Mouse (Mus musculus) duodenum, adult 2 months (tissue): ENCODE results near the gene 2810408A11Rik. TPM values are rescaled to one million over a fixed set of nuclear protein-coding genes. Genes with fewer than 3 reads are reported as not detected.

ENCODE experiments used
- polyA plus RNA-seq: library from polyadenylated mRNA; depleted of rRNA; stranded (reverse); fragments of >200 nt; gene quantifications from 2 replicates; pipeline ENCODE4 v1.2.3, GENCODE M21; 2012; ENCODE audit warnings: low replicate concordance; rRNA removed

2810408A11Rik gene
- polyA plus RNA-seq = 2.1 and 3.0 TPM in 2 replicates

DNA sequence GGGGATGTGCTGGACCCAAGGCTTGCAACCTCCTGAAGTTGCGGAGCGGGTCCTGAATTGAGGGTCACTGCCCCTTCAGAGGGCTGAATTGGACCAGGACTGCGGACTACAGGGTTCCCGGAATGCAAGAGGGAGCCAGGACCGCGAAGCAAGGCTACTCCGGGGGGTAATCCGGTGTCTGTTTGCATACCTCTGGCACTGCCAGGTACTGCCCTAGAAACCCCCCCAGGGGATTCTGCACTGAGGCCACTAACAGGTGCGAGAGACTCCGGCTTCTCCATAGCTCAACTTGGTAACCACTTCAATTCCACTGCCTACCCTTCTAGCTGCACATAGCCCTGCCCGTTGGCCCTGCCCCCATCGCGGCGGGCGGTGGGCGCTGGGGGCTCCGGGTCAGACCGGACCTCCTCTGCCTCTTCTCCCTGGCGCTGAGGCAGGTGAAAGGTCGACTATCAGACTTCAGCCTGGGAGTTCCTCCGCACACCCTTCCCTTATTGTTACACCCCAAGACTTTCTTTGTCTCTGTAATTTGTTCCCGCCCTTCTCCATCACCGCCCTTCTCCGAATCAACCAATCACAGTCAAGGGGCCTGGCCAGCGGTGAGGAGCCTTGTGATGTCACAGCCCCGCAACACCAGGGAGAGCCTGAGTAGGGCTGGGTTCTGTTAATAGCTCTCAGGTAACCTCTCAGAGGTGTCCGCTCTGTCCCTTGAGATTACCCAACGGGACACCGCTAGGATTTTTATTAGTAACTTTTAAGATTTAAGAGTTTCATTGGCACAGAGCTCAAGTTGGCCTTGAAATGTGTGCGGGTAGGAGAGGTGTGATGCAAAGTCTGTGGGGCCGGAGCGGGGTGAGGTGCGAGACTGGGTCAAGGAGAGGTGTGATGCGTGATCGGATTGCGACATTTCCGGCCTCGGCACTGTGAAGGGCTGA is at the start of gene 2810408A11Rik, which contains the start of gene Neurl4:
Gene 2810408A11Rik (minus strand): TSS at position 517 of the 935 bp plus-strand sequence.
Gene Neurl4 (plus strand): TSS at position 602 of the 935 bp plus-strand sequence.

DNA sequence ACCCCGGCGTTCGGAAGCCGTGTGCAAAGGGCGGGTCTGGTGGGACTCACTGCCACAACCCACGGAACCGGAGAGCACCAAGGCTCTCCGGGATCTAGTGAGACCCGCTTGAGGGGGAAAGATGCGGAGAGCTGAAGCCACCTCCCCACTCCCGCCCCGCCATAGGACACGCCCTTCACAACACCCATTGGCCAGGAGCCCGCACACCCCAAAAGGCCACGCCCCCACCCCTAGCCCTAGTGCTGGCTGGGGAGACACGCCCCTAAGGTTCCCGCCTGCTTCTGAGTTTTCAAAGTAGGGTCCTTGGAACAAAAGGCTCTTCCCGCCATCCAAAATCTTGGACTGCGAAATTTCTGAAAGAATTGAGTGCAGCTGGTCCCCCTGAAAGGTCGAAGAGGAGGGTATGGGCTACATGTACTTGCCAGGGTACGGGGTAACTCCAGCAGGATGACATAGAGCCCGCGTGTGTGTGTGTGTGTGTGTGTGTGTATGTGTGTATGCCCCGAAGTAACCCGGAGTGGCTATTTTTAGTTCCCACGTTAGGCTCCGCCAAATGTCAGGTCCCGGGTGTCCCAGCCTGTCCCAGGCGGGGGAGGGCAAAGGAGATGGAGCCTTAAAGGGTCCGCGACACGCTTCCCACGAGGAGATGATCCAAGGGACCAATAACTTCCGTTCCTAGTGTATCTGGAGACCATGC is 47.4 kb upstream of the 2810408A11Rik start, which contains the start of gene Slc2a4:
Gene Slc2a4 (minus strand): TSS at position 123 of the 697 bp plus-strand sequence.

DNA sequence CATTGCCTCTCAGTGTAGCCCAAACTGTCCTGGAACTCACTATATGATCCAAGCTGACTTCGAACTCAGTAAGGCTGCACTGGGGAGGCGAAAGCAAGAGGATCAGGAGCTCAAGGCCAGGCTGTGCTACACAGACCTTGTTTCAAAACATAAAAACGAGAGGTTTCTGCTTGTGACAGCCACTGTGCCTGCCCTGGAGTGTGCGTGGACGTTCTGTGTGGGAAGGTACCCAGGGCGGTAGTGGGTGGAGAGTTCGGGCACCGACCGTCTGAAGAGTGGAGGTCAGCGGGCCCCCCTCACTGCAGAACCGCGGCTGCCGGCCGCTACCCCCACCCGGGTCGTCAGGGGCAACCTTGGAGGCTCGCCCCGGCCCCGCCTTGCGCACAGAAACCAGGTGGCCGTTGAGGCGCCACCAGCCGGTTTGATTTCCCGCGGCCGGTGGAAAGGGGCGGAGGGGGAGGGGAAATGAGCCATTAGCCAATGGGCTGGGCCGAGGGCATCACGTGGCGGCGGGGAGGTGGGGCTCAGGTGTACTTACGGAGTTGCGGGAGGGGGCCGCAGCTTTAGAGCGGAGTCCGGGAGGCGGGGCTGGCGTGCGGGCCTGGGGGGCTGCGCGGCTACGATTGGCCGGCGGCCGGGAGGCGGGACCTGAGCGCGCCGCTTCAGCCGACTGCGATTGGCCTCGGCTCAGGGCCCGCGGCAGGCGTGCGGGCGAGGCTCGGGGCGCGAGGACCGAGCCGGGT is 34.5 kb upstream of the 2810408A11Rik start, which contains the start of gene Ybx2:
Gene Ybx2 (plus strand): TSS at position 660 of the 743 bp plus-strand sequence.

DNA sequence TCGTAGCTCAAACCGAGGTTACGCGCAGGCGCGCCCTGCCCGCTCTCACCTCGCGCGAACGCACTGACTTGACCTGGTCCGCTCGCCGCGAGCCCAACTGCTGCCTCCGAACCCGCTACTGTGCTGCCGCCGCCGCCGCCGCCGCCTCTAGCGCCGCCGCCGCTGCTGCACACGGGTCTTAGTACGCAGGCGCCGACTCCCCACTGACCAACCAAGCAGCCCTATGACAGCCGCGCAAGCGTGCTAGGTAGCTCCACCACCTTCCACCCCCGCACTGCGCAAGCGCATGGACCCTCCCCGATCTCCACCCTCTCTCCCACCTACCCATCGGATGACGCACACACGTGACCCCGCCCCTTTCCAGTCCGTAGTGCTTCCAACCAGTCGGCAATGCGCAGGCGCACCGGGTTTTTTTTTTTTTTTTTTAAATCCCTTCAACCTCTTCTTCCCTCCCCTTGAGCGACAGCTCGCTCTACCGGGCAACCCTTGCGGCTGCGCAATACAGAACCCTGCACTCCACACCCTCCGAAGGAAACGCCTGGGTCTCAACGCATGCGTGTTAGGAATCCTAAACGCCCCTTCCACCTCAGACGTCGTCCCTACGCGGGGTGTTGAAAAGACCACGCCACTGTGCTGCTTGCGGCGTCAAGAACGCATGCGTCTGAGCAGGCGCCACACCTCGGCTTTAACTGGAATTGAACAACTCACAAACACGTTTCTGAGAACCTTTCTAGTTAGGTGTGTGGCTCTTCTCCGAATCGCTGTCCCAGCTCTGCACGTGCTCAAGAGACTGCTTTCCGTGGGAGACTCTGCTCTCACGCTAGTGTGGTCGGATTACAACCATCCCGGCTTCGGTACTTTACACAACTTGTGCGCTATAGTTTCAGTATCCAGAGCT is 20.6 kb upstream of the 2810408A11Rik start, which contains the start of gene Eif5a:
Gene Eif5a (minus strand): TSS at position 845 of the 898 bp plus-strand sequence.

DNA sequence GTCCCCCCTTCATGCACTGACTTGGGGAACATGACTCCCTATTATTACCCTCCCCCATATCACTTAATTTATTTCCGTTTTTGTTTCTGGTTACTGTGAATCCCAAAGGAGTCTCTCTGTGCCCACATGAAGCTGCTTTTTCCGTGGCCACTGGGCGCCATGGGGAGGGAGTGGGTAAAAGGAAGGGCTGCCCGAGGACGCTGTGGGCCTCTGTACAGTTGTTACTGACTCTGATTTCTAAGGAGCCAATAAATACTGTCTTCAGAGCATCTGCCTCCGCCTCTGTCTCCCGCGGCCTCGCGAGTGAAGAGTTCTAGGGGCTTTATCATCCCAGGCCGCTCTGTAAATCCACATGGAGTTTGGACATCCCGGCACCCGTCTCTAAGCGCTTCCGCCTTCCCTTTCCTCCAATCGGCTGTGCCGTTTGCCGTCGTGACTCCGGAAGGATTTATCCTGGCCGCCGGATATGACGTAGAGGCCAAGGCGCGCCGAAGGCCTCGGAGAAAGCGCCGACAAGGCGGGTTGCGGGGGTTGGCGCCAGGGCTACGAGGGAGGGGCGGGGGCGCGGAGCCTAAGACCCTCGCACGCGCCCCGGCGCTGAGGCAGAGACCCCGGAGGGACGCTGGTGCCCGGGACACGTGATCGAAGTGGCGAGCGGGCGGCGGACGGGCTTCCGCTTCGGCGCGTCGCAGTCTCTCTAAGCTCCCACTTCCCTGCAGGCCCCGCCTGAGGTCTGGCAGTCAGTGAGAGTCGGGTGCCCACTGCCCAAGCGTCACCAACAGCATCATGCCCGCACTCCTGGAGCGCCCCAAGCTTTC is 13.0 kb upstream of the 2810408A11Rik start, which contains the start of gene Gps2:
Gene Gps2 (plus strand): TSS at position 335 of the 818 bp plus-strand sequence.

DNA sequence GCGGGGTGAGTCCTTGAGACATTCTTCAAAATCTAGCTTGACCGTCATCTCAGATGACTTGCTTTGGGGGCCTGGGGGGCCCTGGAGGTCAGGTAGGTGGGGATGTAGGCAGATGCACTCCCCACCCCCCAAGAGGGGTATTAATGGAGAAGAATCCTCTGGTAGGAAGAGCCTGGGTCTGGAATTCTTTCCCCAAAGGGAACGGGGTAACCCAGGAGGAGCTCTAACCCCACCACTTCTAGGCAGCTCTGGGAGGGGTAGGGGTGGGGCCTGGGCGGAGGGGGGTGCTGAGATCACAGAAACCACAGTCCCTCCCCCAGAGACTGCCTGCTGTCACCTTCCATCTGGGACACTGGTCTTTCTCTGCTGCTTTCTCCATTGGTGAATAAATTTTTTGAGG is 5.5 kb downstream of the 2810408A11Rik start, which contains the start of gene Acap1:
Gene Acap1 (minus strand): TSS at position 249 of the 400 bp plus-strand sequence.

DNA sequence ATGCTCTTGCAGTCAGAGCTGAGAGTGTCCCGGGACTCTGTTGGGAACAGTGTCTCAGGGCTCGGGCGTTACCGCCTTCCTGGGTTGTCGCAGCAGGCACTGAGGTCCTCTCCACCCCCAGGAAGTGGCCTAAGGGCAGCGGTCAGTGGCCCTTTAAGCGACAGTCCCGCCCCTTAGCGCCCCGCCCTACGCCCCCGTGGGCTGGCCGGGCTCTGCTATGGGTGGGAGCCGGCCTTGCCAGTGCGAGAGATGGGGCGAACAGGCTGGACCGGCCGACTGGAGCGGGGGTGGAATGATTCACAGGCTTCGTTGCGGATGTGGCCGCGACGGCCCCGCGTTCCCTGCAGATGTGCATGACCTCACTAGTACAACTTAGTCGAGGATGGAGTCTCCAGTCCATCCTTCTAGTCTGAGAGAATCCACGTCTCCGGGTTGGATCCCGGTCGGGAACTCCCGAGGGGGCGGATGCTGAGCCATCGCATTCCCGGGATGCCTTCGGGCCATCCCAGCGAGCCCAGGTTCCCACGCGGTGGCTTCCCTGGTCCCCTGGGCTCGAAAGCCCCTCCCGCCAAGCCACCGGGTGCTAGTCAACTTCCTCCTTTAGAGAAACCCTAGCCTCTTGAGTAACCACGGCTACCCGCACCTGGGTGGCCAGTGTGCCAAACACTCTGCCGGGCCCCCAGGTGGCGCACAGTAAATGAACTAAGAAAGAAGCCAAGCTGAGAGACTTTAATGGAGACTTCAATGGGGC is 19.8 kb downstream of the 2810408A11Rik start, which contains the start of gene Kctd11:
Gene Kctd11 (minus strand): TSS at position 554 of the 751 bp plus-strand sequence.

DNA sequence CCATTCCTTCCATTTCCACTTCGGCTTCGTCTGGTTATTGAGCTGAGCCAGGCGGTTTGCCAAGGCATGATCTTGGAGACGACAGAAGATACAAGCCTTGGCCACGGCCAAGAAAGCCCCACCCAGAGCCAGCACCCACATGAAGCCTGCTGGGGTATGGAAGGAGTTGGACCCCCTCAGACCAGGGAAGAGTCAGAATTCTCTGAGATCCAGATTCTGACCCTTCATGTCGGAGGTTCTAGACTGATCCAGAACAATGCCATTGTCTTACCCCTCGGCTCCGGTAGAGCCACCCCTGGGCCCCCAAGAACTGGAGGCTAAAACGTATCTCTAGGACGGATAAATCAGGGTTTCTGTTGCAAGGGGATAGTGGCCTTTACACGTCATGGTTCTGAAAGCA is 22.9 kb downstream of the 2810408A11Rik start, which contains the start of gene Tmem95:
Gene Tmem95 (minus strand): TSS at position 141 of the 400 bp plus-strand sequence.

DNA sequence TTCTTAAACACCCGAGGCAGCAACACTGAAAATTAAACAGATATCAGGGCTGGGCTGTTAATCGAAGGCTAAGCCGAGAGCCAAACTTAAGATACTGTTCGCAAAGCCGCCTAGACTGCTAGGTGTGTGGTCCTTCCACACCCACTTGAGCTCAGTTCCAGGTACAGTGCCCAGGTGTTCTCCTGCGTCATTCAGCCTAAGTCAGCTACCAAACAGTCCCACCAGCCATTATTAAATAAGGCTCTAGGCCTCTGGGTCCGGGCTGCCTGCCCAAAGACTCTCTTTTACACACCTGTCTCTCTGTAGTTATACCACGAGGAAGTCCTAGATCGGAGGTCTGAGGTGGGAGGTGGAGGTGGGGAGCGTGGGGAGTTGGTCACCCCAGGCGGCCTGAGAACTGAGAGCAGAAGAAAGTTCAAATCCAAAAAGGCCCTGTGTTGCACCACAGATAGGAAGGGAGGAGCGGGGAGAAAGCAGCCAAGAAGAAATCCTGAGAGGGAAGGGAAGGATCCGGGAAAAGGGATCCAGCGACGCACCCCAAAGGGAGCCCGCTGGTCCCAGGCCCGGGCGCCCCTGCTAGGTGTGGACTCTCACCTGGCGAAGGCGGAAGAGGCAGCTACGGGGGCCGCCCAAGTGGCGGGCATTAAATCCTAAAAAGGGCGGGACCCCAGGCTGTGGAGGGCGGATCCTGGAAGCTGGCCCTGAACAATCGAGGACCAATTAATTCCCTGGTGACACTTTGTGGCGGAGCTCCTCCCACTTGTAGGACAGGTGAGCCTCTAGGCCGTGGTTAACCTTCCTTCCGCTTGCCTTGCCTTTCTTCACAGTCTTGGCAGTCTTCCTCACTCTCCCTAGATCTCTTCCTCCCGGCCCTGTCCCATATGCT is 42.4 kb downstream of the 2810408A11Rik start, which contains the start of gene Tnk1:
Gene Tnk1 (minus strand): TSS at position 618 of the 886 bp plus-strand sequence.

Other genes with a start within 250 kb of the 2810408A11Rik start
- gene Sox15, start 245.7 kb downstream of the 2810408A11Rik start, polyA plus RNA-seq = 0.26 TPM in 1 of 2 replicates, not detected in the other
- gene Mpdu1, start 238.3 kb downstream of the 2810408A11Rik start, polyA plus RNA-seq = 184 and 214 TPM in 2 replicates
- 20.5 and 25.2 TPM in 2 replicates for gene Cd68, start 234.8 kb downstream of the 2810408A11Rik start, polyA plus RNA-seq
- 71.8 and 97.2 TPM in 2 replicates for gene Eif4a1, start 228.6 kb downstream of the 2810408A11Rik start, polyA plus RNA-seq
- gene Senp3, start 218.9 kb downstream of the 2810408A11Rik start, polyA plus RNA-seq = 15.6 and 17.3 TPM in 2 replicates
- gene Tnfsf13, start 215.2 kb downstream of the 2810408A11Rik start, polyA plus RNA-seq = 11.1 and 13.6 TPM in 2 replicates
- gene Tnfsf12, start 205.1 kb downstream of the 2810408A11Rik start, polyA plus RNA-seq = 17.8 and 19.2 TPM in 2 replicates
- gene Tnfsfm13, start 204.9 kb downstream of the 2810408A11Rik start, polyA plus RNA-seq = 3.7 and 4.7 TPM in 2 replicates
- gene Polr2a, start 142.3 kb downstream of the 2810408A11Rik start, polyA plus RNA-seq = 22.0 and 29.9 TPM in 2 replicates
- 0.13 TPM in 1 of 2 replicates, not detected in the other for gene Slc35g3, start 139.0 kb downstream of the 2810408A11Rik start, polyA plus RNA-seq
- gene Zbtb4, start 135.1 kb downstream of the 2810408A11Rik start, polyA plus RNA-seq = 7.0 and 19.2 TPM in 2 replicates
- gene Chrnb1, start 105.0 kb downstream of the 2810408A11Rik start, polyA plus RNA-seq = 3.8 and 6.8 TPM in 2 replicates
- gene Fgf11, start 99.1 kb downstream of the 2810408A11Rik start, polyA plus RNA-seq = 2.7 and 6.1 TPM in 2 replicates
- 44.7 and 80.5 TPM in 2 replicates for gene Tmem102, start 95.4 kb downstream of the 2810408A11Rik start, polyA plus RNA-seq
- gene Gm39566, start 85.7 kb downstream of the 2810408A11Rik start, polyA plus RNA-seq = not detected in 2 replicates
- gene Spem2, start 82.5 kb downstream of the 2810408A11Rik start, polyA plus RNA-seq = not detected in 2 replicates
- gene Spem1, start 78.8 kb downstream of the 2810408A11Rik start, polyA plus RNA-seq = 0.09 and 0.13 TPM in 2 replicates
- gene Nlgn2, start 63.2 kb downstream of the 2810408A11Rik start, polyA plus RNA-seq = 6.9 and 15.5 TPM in 2 replicates
- gene Tmem256, start 62.5 kb downstream of the 2810408A11Rik start, polyA plus RNA-seq = 102 and 130 TPM in 2 replicates
- 39.3 and 58.9 TPM in 2 replicates for gene Plscr3, start 54.6 kb downstream of the 2810408A11Rik start, polyA plus RNA-seq
- 34.8 and 47.5 TPM in 2 replicates for gene Tnk1, start 42.3 kb downstream of the 2810408A11Rik start, polyA plus RNA-seq
- gene Tmem95, start 23.0 kb downstream of the 2810408A11Rik start, polyA plus RNA-seq = not detected in 2 replicates
- gene Kctd11, start 19.6 kb downstream of the 2810408A11Rik start, polyA plus RNA-seq = 2.0 and 2.3 TPM in 2 replicates
- 7.4 and 13.8 TPM in 2 replicates for gene Acap1, start 5.4 kb downstream of the 2810408A11Rik start, polyA plus RNA-seq
- 20.1 and 23.0 TPM in 2 replicates for gene Neurl4, start 85 bp upstream of the 2810408A11Rik start, polyA plus RNA-seq
- 106 and 110 TPM in 2 replicates for gene Gps2, start 12.9 kb upstream of the 2810408A11Rik start, polyA plus RNA-seq
- gene Eif5a, start 21.0 kb upstream of the 2810408A11Rik start, polyA plus RNA-seq = 196 and 222 TPM in 2 replicates
- 10.8 and 28.6 TPM in 2 replicates for gene Ybx2, start 34.8 kb upstream of the 2810408A11Rik start, polyA plus RNA-seq
- 15.5 and 23.7 TPM in 2 replicates for gene Slc2a4, start 47.2 kb upstream of the 2810408A11Rik start, polyA plus RNA-seq
- gene Cldn7, start 63.8 kb upstream of the 2810408A11Rik start, polyA plus RNA-seq = 294 and 1,474 TPM in 2 replicates
- gene Ctdnep1, start 80.2 kb upstream of the 2810408A11Rik start, polyA plus RNA-seq = 85.4 and 132 TPM in 2 replicates
- 38.1 and 39.2 TPM in 2 replicates for gene Elp5, start 81.5 kb upstream of the 2810408A11Rik start, polyA plus RNA-seq
- 200 and 478 TPM in 2 replicates for gene Gabarap, start 90.2 kb upstream of the 2810408A11Rik start, polyA plus RNA-seq
- gene Phf23, start 94.8 kb upstream of the 2810408A11Rik start, polyA plus RNA-seq = 8.8 and 9.4 TPM in 2 replicates
- gene Dvl2, start 99.6 kb upstream of the 2810408A11Rik start, polyA plus RNA-seq = 5.5 and 7.4 TPM in 2 replicates
- 124 and 125 TPM in 2 replicates for gene Acadvl, start 114.4 kb upstream of the 2810408A11Rik start, polyA plus RNA-seq
- gene Dlg4, start 116.0 kb upstream of the 2810408A11Rik start, polyA plus RNA-seq = 5.2 and 5.7 TPM in 2 replicates
- gene Asgr1, start 153.1 kb upstream of the 2810408A11Rik start, polyA plus RNA-seq = 0.49 TPM in 1 of 2 replicates, not detected in the other
- gene Asgr2, start 191.7 kb upstream of the 2810408A11Rik start, polyA plus RNA-seq = 0.17 and 0.21 TPM in 2 replicates
- 0.84 and 1.1 TPM in 2 replicates for gene Mgl2, start 229.3 kb upstream of the 2810408A11Rik start, polyA plus RNA-seq